Mouse (Mus musculus) kidney, postnatal 4 days (tissue): ENCODE data around the gene Tor1a.

Experiments used
- DNase-seq, 2 experiments: peaks; one replicate each; pipeline ENCODE4 v3.0.0; 2021; ENCODE audit warnings: mixed read lengths in 2 of 2

The Tor1a gene

DNA sequence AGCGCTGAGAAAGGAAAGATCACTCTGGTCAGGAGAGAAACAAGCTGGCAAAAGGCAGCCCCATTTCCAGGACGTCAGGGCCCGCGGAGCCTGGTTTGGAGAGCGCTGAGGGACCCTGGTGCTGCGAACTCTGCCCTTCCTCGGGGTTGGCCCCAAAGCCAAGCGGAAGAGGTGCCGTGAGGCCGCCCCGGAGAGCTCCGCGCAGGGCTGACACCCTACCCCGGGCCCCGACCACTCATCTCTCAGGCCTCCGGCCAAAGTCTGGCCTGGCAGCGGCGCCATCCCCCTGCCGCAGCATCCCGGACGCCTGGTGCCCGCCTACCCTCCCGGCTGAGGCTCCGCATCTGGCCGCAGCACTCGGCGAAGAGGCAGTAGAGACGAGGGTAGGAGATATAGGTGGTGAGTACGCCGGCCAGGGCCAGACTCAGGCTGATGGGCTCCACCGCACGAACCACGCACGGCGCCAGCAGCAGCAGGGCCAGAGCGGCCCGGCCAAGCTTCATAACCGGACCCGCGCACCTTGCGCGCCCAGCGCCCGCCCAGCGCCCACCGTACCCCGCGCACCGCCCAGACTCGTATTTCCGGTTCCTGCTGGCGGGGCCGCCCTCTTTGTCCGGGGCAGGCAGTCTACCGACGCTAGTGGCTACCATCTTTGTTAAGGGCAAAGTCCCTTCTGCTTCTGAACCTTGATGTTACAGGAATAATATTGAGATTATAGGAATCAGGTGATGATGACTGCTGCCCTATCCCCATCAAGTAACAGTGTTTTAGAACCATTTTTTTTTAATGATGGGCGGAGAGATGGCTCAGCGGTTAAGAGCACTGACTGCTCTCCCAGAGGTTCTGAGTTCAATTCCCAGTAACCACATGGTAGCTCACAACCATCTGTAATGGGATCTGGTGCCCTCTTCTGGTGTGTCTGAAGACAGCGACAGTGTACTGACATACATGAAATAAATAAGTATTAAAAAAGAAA is at the start of gene Tor1a:
Tor1a (minus strand) TSS at position 582 of the 976 bp plus-strand sequence.
- DNase-seq, result peak; percentile 91 to 94

GRCm38 (mm10) chr2:31013371-31014120 is 45.8 kb upstream of the Tor1a start:
- no peak for DNase-seq

GRCm38 (mm10) chr2:31007208-31007607 is 39.5 kb upstream of the Tor1a start:
- DNase-seq, result no peak

DNA sequence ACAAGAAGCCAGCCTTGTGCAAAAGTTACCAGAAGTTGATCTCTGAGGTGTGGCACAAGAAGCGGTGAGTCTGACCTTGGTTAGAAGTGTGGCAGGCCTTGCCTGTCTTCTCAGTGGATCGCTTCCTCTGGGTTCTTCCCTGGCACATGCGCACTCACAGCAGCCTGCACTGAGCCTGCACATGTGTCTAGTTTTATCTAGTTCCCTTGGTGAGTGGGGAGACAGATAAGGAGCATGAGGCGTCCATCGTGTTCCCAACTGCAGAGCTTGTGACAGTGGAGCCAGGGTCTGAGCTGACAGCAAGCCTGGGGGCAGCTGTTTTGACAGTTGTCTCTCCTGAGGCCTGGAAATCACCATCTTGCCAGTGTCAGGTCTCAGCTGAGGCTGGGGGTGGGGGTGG is 38.7 kb upstream of the Tor1a start:
- no peak for DNase-seq

DNA sequence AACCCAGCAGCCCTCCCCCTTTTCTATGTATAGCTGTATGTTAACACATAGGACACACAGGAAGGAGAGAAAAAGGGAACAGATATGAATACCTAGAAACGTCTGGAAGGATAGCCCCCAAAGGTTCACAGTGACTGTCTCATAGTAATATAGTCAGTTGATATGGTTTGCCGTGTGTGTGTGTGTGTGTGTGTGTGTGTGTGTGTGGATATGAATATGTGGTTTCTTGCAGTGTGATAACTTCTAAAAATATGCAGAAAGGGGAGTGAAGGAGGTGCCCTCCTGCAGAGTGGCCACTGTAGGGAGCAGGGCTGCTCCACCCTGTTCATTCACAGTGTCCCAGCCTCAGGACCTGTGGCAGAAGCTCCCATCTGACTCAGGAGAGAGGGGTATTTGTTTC is 37.7 kb upstream of the Tor1a start:
- DNase-seq, result no peak

- DNase-seq, result no peak
Measured at GRCm38 (mm10) chr2:31002857-31003256, 35.1 kb upstream of the Tor1a start.

GRCm38 (mm10) chr2:30998443-30999260 is 30.9 kb upstream of the Tor1a start:
- no peak for DNase-seq

DNA sequence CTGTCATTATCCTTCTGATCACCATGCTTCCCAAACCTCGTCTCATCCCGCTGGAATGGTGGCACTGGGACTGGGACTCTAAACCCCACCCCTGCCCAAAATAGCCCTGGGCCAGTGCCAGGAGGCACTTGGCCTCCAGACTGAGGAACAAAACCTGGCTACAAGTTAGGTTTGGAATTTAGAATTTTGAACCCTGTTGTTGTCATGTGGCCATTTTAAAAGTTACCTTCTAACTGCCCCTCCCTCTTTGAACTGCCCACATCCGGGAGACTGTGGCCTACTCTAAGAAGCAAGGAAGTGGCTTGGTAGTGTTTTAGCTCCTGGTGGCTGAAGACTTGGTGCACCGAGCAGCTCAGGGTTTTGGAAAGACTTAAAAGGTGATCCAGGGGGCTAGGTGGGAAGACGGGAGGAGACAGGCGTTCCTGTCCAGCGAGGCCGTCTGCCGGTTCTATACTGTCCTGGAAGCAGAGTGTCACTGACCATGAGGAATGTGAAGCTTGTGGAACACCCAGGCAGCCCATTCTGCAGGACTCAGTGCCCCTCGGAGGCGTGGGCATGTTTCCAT is 27.8 kb upstream of the Tor1a start:
- DNase-seq, result peak in 1 of 2 experiments; percentile 27

DNA sequence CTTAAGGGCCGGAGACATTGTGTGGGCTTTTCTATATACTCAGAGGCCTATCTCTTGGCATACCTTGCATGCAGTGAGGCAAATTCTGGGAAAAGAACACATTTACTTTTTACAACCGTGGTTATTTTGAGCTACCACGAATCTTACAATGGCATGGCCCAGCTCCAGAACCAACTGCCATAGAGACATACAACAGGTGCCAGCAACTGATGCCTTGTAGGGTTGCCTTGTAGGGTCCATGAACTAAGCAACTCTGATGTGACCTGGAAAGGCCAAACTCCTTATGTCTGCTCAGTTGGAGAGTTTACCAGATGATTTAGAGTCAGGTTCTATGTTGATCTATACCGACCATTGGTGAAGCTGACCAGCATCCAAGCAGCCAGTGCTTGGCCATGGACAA is 27.1 kb upstream of the Tor1a start:
- DNase-seq, result no peak

DNA sequence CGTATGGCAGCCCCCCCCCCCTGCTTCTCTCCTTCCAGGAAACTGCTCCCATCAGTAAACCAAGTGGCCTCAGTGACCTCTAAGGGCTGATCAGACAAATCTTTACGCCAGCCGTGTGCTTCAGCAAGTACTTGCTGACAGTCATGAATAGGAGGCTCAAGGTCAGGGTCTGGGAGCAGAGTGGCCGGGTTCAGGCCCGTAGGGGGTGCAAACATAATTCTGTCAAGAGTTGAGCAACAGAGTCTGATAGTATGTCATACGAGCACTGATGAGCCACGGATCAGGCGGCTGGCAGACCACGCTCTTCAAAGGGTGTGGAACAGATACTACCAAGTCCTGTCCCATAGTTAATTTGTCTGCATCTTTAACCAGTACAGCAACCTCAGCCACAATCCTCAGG is 22.5 kb upstream of the Tor1a start:
- no peak for DNase-seq

- peak; percentile 70 to 80 for DNase-seq
Measured at GRCm38 (mm10) chr2:30985111-30986020, 17.6 kb upstream of the Tor1a start.

GRCm38 (mm10) chr2:30983024-30983423 is 15.3 kb upstream of the Tor1a start:
- peak in 1 of 2 experiments; percentile 30 for DNase-seq

DNA sequence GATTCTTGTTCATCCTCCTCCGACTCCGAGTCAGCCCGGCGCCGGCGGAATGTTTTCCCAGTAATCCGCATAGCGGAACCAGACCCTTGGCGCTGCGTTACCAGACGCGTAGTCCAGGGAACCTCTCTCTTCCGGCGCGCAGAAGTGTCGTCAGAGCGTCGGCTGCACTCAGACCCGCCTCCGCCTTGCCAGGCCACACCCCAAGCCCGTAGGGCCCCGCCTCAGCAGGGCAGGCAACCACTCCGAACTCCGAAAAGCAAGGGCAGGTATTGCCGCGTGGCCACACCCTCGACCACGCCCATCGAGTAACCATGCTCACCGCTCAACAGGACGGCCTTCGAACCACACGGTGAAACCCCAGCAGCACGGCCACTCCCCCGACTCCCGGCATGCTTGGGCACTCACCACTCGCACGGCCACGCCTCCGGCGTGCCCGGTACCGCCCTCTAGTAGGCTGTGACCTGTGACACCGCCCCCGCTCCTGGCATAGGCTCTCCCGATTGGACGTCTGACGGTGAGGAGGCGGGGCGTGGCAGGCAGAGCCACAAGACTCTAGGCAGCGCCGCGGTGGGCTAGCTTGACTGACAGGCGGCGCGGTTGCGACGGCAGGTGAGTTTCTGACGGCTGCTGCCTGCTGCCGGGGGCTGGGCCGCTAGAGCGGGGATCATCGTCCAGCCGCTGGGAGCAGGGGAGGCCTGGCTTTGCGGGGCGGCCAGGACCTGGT is 14.2 kb upstream of the Tor1a start, which contains the start of the genes BC005624 and Usp20:
BC005624 (minus strand) TSS at position 412 of the 724 bp plus-strand sequence.
Usp20 (plus strand) TSS at position 490 of the 724 bp plus-strand sequence.
- peak; percentile 99 to 100 for DNase-seq

DNA sequence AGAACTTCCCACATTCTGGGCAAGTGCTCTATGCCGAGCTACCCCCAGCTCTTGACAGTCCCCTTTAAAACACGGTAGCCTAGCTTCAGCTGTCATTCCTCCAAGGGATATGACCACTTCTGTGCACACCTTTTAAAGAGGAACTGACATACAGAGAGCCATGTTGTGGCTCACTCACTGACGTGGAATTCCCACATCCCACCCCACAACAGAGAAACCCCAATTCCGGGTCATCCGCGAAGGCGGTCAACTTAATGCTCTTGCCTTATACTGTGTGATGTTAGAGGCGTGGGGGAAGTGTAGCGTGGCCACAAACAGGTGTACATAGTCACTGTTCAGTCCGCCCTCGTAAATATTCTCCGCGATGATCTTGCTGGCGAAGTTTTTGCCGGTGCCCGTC is 907 bp downstream of the Tor1a start:
- no peak for DNase-seq

DNA sequence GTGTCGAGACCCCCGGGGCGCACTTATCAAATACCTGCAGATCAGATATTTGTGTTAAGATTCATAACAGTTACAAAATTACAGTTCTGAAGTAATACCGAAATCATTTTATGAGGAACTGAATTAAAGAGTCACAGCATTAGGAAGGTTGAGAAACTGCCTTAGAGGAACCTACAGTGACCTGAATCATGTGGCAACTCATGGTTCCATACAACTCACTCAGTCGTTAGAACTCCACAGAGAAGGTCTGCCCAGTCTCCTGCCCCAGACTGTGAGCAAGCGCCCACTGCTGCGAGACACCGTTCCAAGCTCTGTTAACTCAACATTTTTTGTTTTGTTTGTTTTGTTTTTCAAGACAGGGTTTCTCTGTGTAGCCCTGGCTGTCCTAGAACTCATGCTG is 2.1 kb downstream of the Tor1a start:
- DNase-seq, result no peak

DNA sequence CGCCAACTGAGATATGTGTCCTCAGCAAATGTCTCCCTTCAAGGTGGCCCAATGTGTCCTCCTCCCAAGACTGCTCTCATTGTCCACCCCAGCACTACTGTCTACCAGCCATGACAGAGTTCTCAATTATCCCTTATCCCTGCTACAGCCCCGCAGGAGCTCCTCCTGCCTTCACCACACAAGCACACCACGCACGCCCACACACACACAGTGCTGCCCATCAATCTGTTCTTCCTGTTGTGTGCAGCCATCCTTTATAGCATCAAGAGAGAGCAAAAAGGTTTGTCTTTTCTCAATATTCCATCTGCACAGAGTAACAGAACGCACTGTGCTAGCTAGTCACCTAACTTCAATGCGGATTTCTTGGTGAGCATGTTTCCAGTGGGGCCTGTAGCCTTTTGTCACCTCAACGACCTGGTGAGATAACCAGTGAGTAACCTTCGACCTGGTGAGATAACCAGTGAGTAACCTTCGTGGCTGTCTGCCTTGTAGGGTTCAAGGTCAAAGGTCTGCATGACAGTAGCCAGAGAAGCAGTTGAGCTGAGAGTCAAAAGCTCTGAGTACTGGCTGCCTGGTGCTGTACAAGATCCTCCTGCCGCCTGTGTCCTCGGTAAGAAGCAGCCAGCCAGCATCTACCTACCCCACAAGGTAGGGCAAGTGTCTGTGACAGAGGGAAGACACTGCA is 5.0 kb downstream of the Tor1a start:
- DNase-seq, result no peak

DNA sequence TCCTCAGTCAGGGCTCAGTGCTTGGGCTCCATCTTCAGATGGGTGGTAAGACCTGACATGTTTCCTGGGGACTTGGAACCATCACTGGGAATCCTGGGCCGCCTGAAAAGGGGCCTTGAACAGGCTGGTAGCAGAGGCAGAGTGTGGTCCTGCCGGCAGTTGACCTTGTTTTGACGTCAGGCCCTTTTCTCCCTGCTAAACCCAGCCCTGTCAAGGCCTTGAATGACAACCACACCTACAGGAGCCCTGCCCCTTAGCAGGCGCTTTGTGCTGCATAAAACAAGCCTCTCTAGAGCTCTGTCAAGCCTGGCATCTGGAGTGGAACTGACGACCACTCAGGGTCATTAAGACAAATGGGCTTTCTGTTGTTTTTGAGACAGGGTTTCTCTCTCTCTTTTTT is 7.9 kb downstream of the Tor1a start:
- DNase-seq, result no peak

DNA sequence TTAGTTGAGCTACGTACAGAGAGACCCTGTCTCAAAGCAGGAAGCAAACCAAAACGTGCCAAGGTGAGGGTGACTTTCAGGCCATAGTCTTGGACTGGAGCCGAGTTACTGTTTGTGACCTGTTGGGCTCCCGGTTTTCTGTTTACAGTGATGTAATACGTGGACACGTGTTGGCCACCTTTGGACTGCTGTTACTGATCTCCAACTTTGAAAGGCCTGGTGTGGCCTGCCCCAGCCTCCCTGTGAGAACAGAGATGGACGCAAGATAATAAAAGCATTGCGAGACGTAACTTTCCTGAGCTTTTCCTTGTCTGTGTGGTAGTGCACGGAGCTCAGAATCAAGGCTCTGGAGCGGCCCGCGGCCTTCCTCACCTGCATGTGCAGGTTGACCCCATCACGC is 9.0 kb downstream of the Tor1a start:
- no peak for DNase-seq

DNA sequence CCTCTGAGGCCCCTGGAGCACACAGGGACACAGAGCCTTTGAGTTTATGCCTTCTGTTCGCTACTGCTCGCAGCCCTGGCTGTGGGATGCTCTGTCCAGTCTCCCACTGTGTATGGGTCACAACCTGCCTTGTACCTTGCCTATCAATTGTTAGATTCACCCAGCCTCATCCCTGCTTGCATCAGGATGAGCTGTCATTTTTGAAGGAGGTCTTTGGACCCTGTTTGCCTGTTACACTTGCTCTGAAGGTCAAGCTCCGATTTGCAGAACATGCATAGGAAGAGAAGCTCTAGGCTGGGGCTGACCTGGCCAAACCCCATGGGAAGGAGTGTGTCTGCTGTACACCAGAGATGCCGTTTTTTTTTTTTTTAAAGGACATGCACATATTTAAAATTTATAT is 10.2 kb downstream of the Tor1a start:
- no peak for DNase-seq

DNA sequence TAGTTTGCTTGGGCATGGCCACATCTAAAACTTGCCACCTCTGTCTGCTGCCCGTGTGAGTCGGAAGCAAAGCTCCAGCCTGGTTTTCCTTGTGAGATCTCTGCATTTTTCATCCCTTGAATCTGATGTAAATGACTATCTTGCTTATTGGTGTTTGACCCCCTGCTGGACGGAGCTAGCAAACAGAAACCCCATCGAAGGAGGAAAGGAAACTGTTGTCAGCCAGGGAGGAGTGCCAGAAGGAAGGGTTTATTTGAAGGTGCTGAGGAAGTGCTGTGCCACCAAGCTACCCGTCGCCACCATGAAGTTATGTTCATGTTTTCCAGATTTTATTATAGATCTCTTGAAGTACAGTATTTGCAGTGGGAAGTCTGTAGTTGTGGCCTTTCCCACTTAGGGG is 12.9 kb downstream of the Tor1a start:
- no peak for DNase-seq
